Mouse (Mus musculus): Measurements from ENCODE around the gene Olr1. TPM values are rescaled to one million over a fixed set of nuclear protein-coding genes. Genes with fewer than 3 reads are reported as not detected.

Gene Olr1
- polyA plus RNA-seq, 1 experiment, result not detected

DNA sequence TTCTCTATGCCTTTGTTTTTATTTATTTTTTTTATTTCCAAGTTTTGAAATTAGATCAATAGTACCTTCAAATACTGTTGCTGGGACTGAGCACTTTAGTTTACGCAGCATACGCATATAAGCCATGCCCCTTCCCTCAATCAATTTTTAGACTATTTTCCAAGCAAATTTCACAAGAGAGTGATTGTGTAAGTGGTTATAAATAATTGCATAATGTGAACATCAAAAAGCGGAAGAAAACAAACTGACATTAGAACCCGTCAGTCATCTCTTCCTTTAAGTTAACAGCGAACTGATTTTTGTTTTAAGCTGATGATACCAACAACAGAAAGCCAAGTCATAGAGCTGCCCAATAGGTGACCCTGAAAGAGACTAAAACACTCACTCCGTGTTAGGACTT lies 35.6 kb downstream of the Olr1 start:
- TF ChIP-seq GATA1 (IDR thresholded peaks at IDR 0.05; ENCODE audit: low read length), result no peak

DNA sequence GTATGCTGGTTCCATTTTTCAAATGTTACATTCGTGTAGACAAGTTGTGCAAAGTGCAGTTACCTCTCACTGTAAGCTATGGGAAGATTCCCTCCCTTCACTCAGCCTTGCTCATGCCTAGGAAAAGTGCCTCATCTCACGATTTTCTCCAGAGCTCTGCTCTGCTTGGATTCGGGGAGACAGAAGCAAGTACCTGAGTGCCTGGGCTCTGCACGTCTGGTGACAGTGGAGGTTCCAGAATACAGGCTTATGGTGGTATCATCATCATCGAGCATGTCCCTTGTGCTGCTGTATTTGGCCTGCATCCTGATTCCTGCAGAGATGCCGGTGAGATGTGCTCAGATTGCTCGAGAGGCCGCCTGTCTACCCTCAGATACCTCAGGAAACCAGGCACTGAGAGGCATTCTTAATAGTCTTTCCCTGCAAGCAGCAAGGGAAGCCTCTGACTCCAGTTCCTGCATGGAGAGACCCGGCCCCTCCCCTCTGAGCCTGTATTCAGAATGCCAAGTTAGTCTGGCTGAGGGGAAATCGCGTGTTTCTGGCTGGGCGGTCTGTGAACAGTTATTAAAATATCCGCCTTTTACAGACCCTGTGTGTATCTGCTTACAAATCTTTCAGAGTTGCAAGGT lies 55.4 kb downstream of the Olr1 start, which contains the start of gene Clec1a:
Gene Clec1a (minus strand): TSS at position 590 of the 629 bp plus-strand sequence.
- no peak for TF ChIP-seq GATA1 (IDR thresholded peaks at IDR 0.05; ENCODE audit: low read length)

DNA sequence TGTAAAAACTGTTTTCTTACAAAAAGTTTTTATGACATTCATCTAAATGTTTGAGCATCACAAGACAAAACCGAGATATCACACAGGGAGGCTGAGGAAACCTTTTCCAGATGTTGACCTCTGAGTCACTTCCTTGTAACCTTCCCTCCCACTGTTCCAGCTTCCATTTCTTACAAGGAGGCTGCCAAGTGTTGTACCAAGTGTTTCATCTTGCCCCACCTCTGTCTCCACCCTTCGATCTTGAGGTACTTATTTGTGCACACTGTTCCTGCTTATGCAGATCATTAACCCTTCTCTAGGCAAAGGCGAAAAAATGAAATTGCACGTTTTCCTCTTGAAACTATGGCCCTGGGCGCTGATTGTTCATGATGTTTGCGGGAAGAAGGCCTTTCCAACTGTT lies 57.2 kb downstream of the Olr1 start:
- TF ChIP-seq GATA1 (IDR thresholded peaks at IDR 0.05; ENCODE audit: low read length), result no peak

DNA sequence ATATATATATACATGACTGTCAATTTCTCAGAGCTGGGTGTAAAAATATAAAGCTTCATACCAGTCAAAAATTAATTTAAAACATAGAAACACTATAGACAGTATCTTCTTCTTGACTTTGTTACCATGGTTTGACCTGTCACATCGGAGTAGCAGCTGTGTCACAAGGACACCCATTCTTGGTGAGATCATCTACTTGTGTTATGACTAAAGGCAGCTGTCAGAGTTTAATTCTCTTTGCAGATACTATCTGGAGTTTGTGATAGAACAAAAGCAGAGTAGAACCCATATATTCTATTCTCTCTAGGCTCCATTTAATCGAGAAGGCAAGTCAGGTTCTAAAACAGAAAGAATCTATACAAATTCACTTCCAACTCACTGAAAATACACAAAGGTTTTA lies 68.9 kb downstream of the Olr1 start:
- no peak for TF ChIP-seq GATA1 (IDR thresholded peaks at IDR 0.05; ENCODE audit: low read length)

DNA sequence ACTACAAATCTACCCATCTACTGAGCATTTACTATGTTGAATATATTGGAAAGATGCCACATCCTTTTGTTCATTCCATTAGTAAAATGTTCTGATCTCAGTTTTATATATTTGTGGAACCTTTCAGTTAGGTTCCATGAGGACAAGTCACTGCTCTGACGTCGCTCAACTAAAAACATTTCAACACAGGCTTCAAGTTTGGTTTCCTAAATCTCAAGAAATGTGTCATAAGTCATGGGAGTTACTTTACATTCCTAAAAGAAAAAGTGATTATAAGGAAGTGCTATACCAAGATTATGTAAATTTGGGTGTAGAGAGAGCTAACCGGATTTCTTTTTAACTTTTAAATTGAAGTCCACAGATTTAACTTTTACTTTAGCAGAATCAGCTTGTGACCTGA lies 70.9 kb downstream of the Olr1 start:
- no peak for TF ChIP-seq GATA1 (IDR thresholded peaks at IDR 0.05; ENCODE audit: low read length)

Other genes with a start within 250 kb of the Olr1 start
- not detected in 2 replicates for gene Cd69, start 231.7 kb downstream of the Olr1 start, polyA plus RNA-seq (2012)
- not detected in 2 replicates for gene 4922502D21Rik, start 175.4 kb downstream of the Olr1 start, polyA plus RNA-seq (2012)
- gene Clec12a, start 164.5 kb downstream of the Olr1 start, polyA plus RNA-seq (2012), result not detected in 2 replicates
- not detected in 2 replicates for gene Clec12b, start 121.3 kb downstream of the Olr1 start, polyA plus RNA-seq (2012)
- not detected in 2 replicates for gene Clec1b, start 109.9 kb downstream of the Olr1 start, polyA plus RNA-seq (2012)
- gene Clec9a, start 98.3 kb downstream of the Olr1 start, polyA plus RNA-seq (2012), result not detected in 2 replicates
- not detected in 2 replicates for gene Clec1a, start 55.2 kb downstream of the Olr1 start, polyA plus RNA-seq (2012)
- gene Tmem52b, start 5.4 kb upstream of the Olr1 start, polyA plus RNA-seq (2012), result not detected in 2 replicates
- 71.2 and 107 TPM in 2 replicates for gene Gabarapl1, start 26.0 kb upstream of the Olr1 start, polyA plus RNA-seq (2012)
- gene Klre1, start 70.7 kb upstream of the Olr1 start, polyA plus RNA-seq (2012), result not detected in 2 replicates
- not detected in 2 replicates for gene Klrd1, start 84.6 kb upstream of the Olr1 start, polyA plus RNA-seq (2012)
- not detected in 2 replicates for gene Klrk1, start 116.7 kb upstream of the Olr1 start, polyA plus RNA-seq (2012)
- gene Klrc3, start 136.2 kb upstream of the Olr1 start, polyA plus RNA-seq (2012), result not detected in 2 replicates
- not detected in 2 replicates for gene Klrc2, start 153.5 kb upstream of the Olr1 start, polyA plus RNA-seq (2012)
- not detected in 2 replicates for gene Klrc1, start 171.8 kb upstream of the Olr1 start, polyA plus RNA-seq (2012)
- gene Klri1, start 210.0 kb upstream of the Olr1 start, polyA plus RNA-seq (2012), result not detected in 2 replicates
- gene Klri2, start 233.3 kb upstream of the Olr1 start, polyA plus RNA-seq (2012), result not detected in 2 replicates

Measured in G1E-ER4 (cell line).